Mouse (Mus musculus) c-Kit-positive CD71-positive TER-119-negative erythroid progenitor cells, embryonic 14.5 days (primary cell): Measurements from ENCODE around the gene Tssk6.

Experiments used
- DNase-seq: peaks from one replicate; pipeline ENCODE4 v3.0.0-alpha.2; 2013; ENCODE audit warnings: low read depth

Tssk6 gene

GRCm38 (mm10) chr8:69902163-69903062 is at the start of gene Tssk6, which contains the start of the genes Ndufa13 and Yjefn3:
Gene Tssk6, plus strand, starts transcription at chr8:69902184.
Gene Ndufa13, minus strand, starts transcription at chr8:69902558.
Gene Yjefn3, minus strand, starts transcription at chr8:69902712.
- no peak for DNase-seq

- no peak for DNase-seq
These were observed 48.1 kb upstream of the Tssk6 start for GRCm38 (mm10) chr8:69853869-69854268.

- no peak for DNase-seq
These were observed 41.2 kb upstream of the Tssk6 start for GRCm38 (mm10) chr8:69860807-69861206.

GRCm38 (mm10) chr8:69861251-69861650 is 40.7 kb upstream of the Tssk6 start:
- DNase-seq = no peak

- no peak for DNase-seq
These were observed 38.5 kb upstream of the Tssk6 start for GRCm38 (mm10) chr8:69863387-69864020.

- no peak for DNase-seq
These were observed 37.8 kb upstream of the Tssk6 start for GRCm38 (mm10) chr8:69864180-69864579.

- DNase-seq = no peak
These were observed 34.2 kb upstream of the Tssk6 start for GRCm38 (mm10) chr8:69867696-69868326.

GRCm38 (mm10) chr8:69870003-69870765 is 31.8 kb upstream of the Tssk6 start:
- no peak for DNase-seq

GRCm38 (mm10) chr8:69870907-69871306 is 31.1 kb upstream of the Tssk6 start:
- no peak for DNase-seq

- DNase-seq = peak; percentile 46
These were observed 27.8 kb upstream of the Tssk6 start for GRCm38 (mm10) chr8:69874155-69874554.

- DNase-seq = no peak
These were observed 27.3 kb upstream of the Tssk6 start for GRCm38 (mm10) chr8:69874654-69875053.

- no peak for DNase-seq
These were observed 25.9 kb upstream of the Tssk6 start for GRCm38 (mm10) chr8:69876097-69876496.

GRCm38 (mm10) chr8:69876967-69877366 is 25.0 kb upstream of the Tssk6 start:
- no peak for DNase-seq

GRCm38 (mm10) chr8:69877396-69877795 is 24.6 kb upstream of the Tssk6 start:
- no peak for DNase-seq

GRCm38 (mm10) chr8:69877992-69878391 is 24.0 kb upstream of the Tssk6 start:
- DNase-seq = no peak

GRCm38 (mm10) chr8:69879678-69880077 is 22.3 kb upstream of the Tssk6 start:
- DNase-seq = no peak

- no peak for DNase-seq
These were observed 21.1 kb upstream of the Tssk6 start for GRCm38 (mm10) chr8:69880841-69881240.

- DNase-seq = no peak
These were observed 20.6 kb upstream of the Tssk6 start for GRCm38 (mm10) chr8:69881261-69881865.

GRCm38 (mm10) chr8:69882021-69882756 is 19.8 kb upstream of the Tssk6 start:
- DNase-seq = no peak

GRCm38 (mm10) chr8:69882833-69883600 is 19.0 kb upstream of the Tssk6 start:
- DNase-seq = no peak
